Mouse (Mus musculus) Patski (cell line): ENCODE measurements around the gene Gm19668. TPM values are rescaled to one million over a fixed set of nuclear protein-coding genes. Genes with fewer than 3 reads are reported as not detected.
A peak's percentile ranks its signal among the peaks of the same experiment; 100 is the strongest.

Source experiments
- ATAC-seq: fragments of 100-300 bp; one replicate; pipeline ENCODE4 v1.8.0; 2021
- CTCF ChIA-PET: fragments of 350-600 bp; sonication (Branson Sonifier 250); formaldehyde crosslinking; loops from one replicate; lab custom pipeline; 2022; ENCODE audit warnings: inconsistent platforms; lab: Charles Lee
- POLR2A ChIA-PET: fragments of 350-600 bp; sonication (Branson Sonifier 250); formaldehyde crosslinking; loops from one replicate; lab custom pipeline; 2022; ENCODE audit warnings: antibody characterized with exemption, inconsistent platforms; lab: Charles Lee
- DNase-seq: peaks from one replicate; pipeline ENCODE4 v3.0.0-alpha.2; 2011; ENCODE audit warnings: low read depth, low spot score
- H3K27me3 ChIP-seq: fragments of 371-371 bp; one replicate; pipeline ENCODE4 v1.5.1; 2021
- CTCF ChIP-seq: fragments of 100-300 bp; IDR thresholded peaks from one replicate; pipeline ENCODE4 v1.5.1; 2021
- in situ Hi-C: fragments of 300-500 bp; cut with MboI; formaldehyde crosslinking; loops from 3 replicates; pipeline ENCODE4 v1.11.1; 2018; ENCODE audit warnings: low pct_unique_long_range_greater_than_20kb, mixed read lengths
- polyA plus RNA-seq: library from polyadenylated mRNA; unstranded; gene quantifications from one replicate; pipeline ENCODE4 v1.2.3, GENCODE M21; 2021

Gm19668 gene
- not detected for polyA plus RNA-seq

DNA sequence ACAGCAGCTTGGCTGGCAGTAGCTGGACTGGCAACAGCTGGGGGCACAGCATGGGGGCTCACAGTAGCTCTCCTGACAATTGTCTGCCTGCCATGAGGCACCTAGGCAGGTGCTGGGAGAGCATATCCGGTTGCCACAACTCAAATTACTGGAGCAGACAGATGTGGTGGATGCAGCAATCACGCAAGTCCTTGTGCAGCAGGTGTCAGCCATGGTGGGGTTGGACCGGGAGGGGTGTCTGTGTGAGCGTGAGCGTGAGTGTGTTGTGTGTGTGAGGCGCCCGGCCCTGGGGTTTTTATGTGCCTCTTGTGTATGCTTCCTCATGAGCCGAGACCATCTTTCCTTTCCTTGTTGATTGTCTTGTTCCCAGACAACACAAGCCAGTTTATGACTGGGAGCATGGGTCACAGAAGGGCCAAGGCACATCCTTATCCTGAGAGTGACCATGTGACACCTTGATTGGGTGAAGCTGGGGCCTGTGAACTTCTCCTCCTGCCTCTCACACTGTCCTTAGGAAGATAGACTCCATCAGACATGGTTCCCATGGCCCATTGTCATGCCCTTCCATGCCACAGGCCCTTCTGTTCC, at the start of gene Gm19668:
Gene Gm19668 (minus strand): TSS at position 213 of the 588 bp plus-strand sequence.
- ChIA-PET CTCF (no interaction called here), POLR2A (no interaction called here)
- no peak for TF ChIP-seq CTCF
- peaks cover 25% of the 10 kb centered on the region for H3K27me3 ChIP-seq
- in situ Hi-C loops: no loop called here
- ATAC-seq (no peak), DNase-seq (no peak)

GRCm38 (mm10) chr10:77847538-77847937, 48.6 kb upstream of the Gm19668 start:
- peaks cover 26% of the 10 kb centered on the region for H3K27me3 ChIP-seq
- TF ChIP-seq CTCF: no peak
- POLR2A ChIA-PET: no interaction called here
- DNase-seq (no peak), ATAC-seq (no peak)
- in situ Hi-C loops: no loop called here
- CTCF ChIA-PET: no interaction called here

DNA sequence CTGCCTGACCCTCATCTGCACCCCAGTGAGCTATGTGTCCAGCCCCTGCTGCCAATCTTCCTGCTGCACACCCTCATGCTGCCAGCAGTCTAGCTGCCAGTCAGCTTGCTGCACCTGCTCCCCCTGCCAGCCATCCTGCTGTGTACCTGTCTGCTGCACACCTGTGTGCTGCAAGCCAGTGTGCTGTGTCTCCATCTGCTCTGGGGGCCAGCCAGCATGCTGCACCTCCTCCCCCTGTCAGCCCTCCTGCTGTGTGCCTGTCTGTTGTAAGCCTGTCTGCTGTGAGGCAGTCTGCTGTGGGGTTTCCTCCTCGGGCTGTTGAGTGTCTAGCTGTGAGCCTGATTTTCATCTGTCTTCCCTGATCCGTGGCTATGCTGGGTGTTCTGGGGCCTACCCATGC, 48.0 kb upstream of the Gm19668 start:
- ChIA-PET POLR2A (no interaction called here), CTCF (no interaction called here)
- ATAC-seq (no peak), DNase-seq (no peak)
- in situ Hi-C loops: no loop called here
- no peak for TF ChIP-seq CTCF
- peaks cover 21% of the 10 kb centered on the region for H3K27me3 ChIP-seq

- DNase-seq (no peak), ATAC-seq (no peak)
- H3K27me3 ChIP-seq: peaks cover 17% of the 10 kb centered on the region
- POLR2A ChIA-PET: interaction anchor here (0.6 kb wide), 1 partner anchor 653 kb away, joined by 8 read pairs; no protein-coding TSS in a partner anchor
- no peak for TF ChIP-seq CTCF
- in situ Hi-C loops: no loop called here
- CTCF ChIA-PET: no interaction called here
Observed at GRCm38 (mm10) chr10:77846503-77846902, 47.6 kb upstream of the Gm19668 start, which contains the start of gene Gm36176. Gene Gm36176, plus strand, starts transcription at chr10:77846803.

DNA sequence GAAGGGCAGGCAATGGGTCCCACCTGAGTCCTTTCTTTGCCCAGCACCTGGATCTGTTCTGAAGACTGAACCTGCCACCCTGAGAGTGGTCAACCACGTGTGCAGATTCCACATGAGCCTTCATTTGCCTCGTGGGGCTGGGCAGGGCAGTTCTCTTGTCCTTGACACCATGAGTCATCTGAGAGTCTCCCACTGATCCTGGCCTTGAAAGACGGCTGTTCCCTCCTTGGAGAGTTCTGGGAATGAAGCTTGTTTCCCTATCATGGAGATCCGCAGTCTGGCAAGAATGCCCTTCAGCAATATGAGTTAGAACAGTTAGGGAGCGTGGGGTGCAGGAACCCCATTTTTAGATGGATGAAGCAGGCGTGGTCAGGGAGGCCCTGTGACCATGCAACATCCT, 40.1 kb upstream of the Gm19668 start:
- POLR2A ChIA-PET: no interaction called here
- TF ChIP-seq CTCF: no peak
- CTCF ChIA-PET: no interaction called here
- DNase-seq (no peak), ATAC-seq (no peak)
- peaks cover 21% of the 10 kb centered on the region for H3K27me3 ChIP-seq
- in situ Hi-C loops: no loop called here

DNA sequence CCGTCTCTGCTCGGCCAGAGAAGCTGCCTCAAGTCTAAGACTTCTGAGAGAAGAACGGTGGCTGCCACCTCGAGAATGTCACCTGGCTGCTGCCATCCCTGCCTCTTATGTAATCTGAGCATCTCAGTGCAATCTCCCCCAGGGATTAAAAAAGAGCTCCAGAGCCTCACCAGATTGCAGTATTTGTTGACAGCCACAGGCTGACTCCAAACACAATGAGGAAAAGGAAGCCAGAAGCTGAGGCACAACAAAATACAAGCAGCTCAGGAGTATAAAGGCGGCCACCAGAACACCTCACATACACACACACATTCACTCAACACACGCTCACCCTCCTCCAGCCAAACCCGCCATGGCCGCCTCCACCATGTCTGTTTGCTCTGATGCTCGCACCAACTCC, 36.7 kb upstream of the Gm19668 start, which contains the start of gene Krtap10-10:
Gene Krtap10-10 (plus strand): TSS at position 301 of the 400 bp plus-strand sequence.
- ChIA-PET POLR2A (no interaction called here), CTCF (interaction anchor here (0.9 kb wide), 1 partner anchor 15 kb away, joined by 4 read pairs; no protein-coding TSS in a partner anchor)
- in situ Hi-C loops: no loop called here
- TF ChIP-seq CTCF: no peak
- DNase-seq (no peak), ATAC-seq (no peak)
- H3K27me3 ChIP-seq: peaks cover 17% of the 10 kb centered on the region

GRCm38 (mm10) chr10:77826951-77827350, 28.0 kb upstream of the Gm19668 start, which contains the start of gene Krtap10-4:
Gene Krtap10-4, minus strand, starts transcription at chr10:77827095.
- H3K27me3 ChIP-seq: peaks cover 18% of the 10 kb centered on the region
- no peak for ATAC-seq
- no peak for TF ChIP-seq CTCF
- in situ Hi-C loops: no loop called here
- ChIA-PET CTCF (no interaction called here), POLR2A (no interaction called here)
- no peak for DNase-seq

DNA sequence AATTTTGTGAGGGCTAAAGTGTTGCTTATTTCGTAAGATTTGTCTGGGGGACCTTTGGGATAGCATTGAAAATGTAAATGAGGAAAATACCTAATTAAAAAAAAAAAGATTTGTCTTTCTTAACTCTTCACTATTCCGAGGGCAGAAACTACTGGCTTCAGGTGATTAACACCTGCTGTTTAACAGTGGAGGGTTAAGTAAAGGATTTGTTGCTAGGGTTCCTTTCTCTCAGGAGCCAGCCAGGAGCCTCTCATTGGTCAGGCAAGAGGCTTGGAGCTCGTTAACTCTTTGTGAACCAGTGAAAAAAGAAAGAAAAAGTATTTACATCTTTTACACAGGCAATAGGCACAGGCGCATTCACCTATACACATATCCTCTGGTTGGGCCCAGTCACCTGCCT, 20.3 kb upstream of the Gm19668 start:
- ChIA-PET POLR2A (no interaction called here), CTCF (no interaction called here)
- no peak for TF ChIP-seq CTCF
- H3K27me3 ChIP-seq: peaks cover 28% of the 10 kb centered on the region
- ATAC-seq (no peak), DNase-seq (no peak)
- in situ Hi-C loops: no loop called here

GRCm38 (mm10) chr10:77818523-77818922, 19.6 kb upstream of the Gm19668 start:
- no peak for ATAC-seq
- no peak for DNase-seq
- no peak for TF ChIP-seq CTCF
- ChIA-PET CTCF (no interaction called here), POLR2A (no interaction called here)
- in situ Hi-C loops: no loop called here
- H3K27me3 ChIP-seq: peaks cover 29% of the 10 kb centered on the region

GRCm38 (mm10) chr10:77815514-77815913, 16.6 kb upstream of the Gm19668 start:
- in situ Hi-C loops: no loop called here
- H3K27me3 ChIP-seq: peaks cover 27% of the 10 kb centered on the region
- ATAC-seq (no peak), DNase-seq (no peak)
- peak; percentile 68 for TF ChIP-seq CTCF
- ChIA-PET CTCF (interaction anchor here (0.6 to 1.2 kb wide), 2 partner anchors 18 to 78 kb away, joined by 3 read pairs; no protein-coding TSS in a partner anchor), POLR2A (no interaction called here)

- CTCF ChIA-PET: interaction anchor here (0.9 kb wide), 1 partner anchor 187 kb away, joined by 3 read pairs; no protein-coding TSS in a partner anchor
- in situ Hi-C loops: no loop called here
- POLR2A ChIA-PET: no interaction called here
- no peak for ATAC-seq
- no peak for TF ChIP-seq CTCF
- no peak for DNase-seq
- peaks cover 17% of the 10 kb centered on the region for H3K27me3 ChIP-seq
Observed at GRCm38 (mm10) chr10:77814382-77814781, 15.4 kb upstream of the Gm19668 start, which contains the start of gene Gm2696. Gene Gm2696, plus strand, starts transcription at chr10:77814682.

- DNase-seq (no peak), ATAC-seq (no peak)
- CTCF ChIA-PET: no interaction called here
- peaks cover 17% of the 10 kb centered on the region for H3K27me3 ChIP-seq
- POLR2A ChIA-PET: no interaction called here
- no peak for TF ChIP-seq CTCF
- in situ Hi-C loops: no loop called here
Observed at GRCm38 (mm10) chr10:77811743-77812142, 12.8 kb upstream of the Gm19668 start, which contains the start of gene Gm9507. Gene Gm9507, minus strand, starts transcription at chr10:77811843.
